8 mouse cellular contexts compared by ENCODE assay signal in the genomic region with DNA sequence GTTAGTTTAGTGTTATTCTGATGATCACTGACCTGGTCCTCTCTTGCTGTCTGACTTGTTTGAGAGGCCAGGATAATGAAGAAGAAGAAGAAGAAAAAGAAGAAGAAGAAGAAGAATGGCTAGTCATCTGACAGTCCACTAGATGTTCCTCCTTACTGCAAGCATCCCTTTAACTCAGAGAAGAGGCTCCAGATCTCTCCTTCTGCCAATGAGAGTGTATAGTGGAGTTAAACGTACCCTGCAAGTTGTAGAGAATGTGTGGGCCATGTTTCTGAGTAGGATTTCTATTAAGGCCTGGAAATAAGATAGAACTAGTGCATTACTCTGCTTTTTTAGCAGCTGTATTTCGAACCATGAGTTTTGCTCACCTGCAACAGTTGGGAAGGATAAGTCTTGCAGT. TPM values are rescaled to one million over a fixed set of nuclear protein-coding genes. Genes with fewer than 3 reads are reported as not detected.
A peak's percentile ranks its signal among the peaks of the same experiment; 100 is the strongest.
DNase-seq lines count a peak whose midpoint lies in the region; ATAC-seq and TF ChIP-seq lines count a peak whose summit lies in the region.

No protein-coding gene starts in this region.

- peaks cover 72% of the 10 kb centered on the region for H3K79me2 ChIP-seq in C2C12 (ENCODE audit: control insufficient read depth, insufficient read depth)

- peak overlapping the region; percentile 94 for H3K4me2 ChIP-seq in forebrain, embryonic 13.5 days
- peak overlapping the region; percentile 75 for H3K4me2 ChIP-seq in liver, embryonic 12.5 days

- intact Hi-C loops in gastrocnemius, adult 2 months (cut with DNase I): loop anchor here (5.0 kb wide), 1 partner anchor 190 kb away; no protein-coding TSS in a partner anchor

- no peaks in the 10 kb centered on the region for H3K9me3 ChIP-seq in forebrain, embryonic 13.5 days (replicated peaks)
- H3K9me3 ChIP-seq in liver, embryonic 12.5 days (replicated peaks): no peaks in the 10 kb centered on the region

- ATAC-seq in forebrain, embryonic 13.5 days: no peak
- ATAC-seq in liver, embryonic 12.5 days: no peak

- H3K9ac ChIP-seq in forebrain, embryonic 13.5 days: peak overlapping the region; percentile 100
- H3K9ac ChIP-seq in liver, embryonic 12.5 days: peak overlapping the region; percentile 100

- H3K27ac ChIP-seq in gastrocnemius, adult 2 months: peak overlapping the region; percentile 100
- H3K27ac ChIP-seq in forebrain, embryonic 13.5 days: no peak overlapping the region
- no peak overlapping the region; the same call in 1 of the 2 replicates for H3K27ac ChIP-seq in liver, embryonic 12.5 days

- no peaks in the 10 kb centered on the region for H3K27me3 ChIP-seq in C2C12 (ENCODE audit: control insufficient read depth, insufficient read depth, insufficient read length)
- H3K27me3 ChIP-seq in forebrain, embryonic 13.5 days: no peaks in the 10 kb centered on the region
- H3K27me3 ChIP-seq in liver, embryonic 12.5 days (replicated peaks): no peaks in the 10 kb centered on the region

- 49% methylated on average over 2 of the region's 2 CpGs for WGBS in forebrain, embryonic 13.5 days
- WGBS in liver, embryonic 12.5 days (ENCODE audit: insufficient replicate concordance): 50% methylated on average over 2 of the region's 2 CpGs

- H3K4me3 ChIP-seq in gastrocnemius, adult 2 months: peak overlapping the region; percentile 90
- H3K4me3 ChIP-seq in C2C12 (ENCODE audit: insufficient read depth, poor library complexity, severe bottlenecking): peak overlapping the region; percentile 98
- peak overlapping the region; percentile 97 for H3K4me3 ChIP-seq in forebrain, embryonic 13.5 days
- peak overlapping the region; percentile 100 for H3K4me3 ChIP-seq in liver, embryonic 12.5 days

- H3K36me3 ChIP-seq in C2C12 (ENCODE audit: control insufficient read depth, insufficient read depth): peaks cover 37% of the 10 kb centered on the region
- peaks cover 10% of the 10 kb centered on the region for H3K36me3 ChIP-seq in forebrain, embryonic 13.5 days (ENCODE audit: poor library complexity, severe bottlenecking)
- peaks cover 32% of the 10 kb centered on the region for H3K36me3 ChIP-seq in liver, embryonic 12.5 days

- peaks cover 37% of the 10 kb centered on the region for H3K4me1 ChIP-seq in forebrain, embryonic 13.5 days
- peaks cover 34% of the 10 kb centered on the region for H3K4me1 ChIP-seq in liver, embryonic 12.5 days

- H3K79me3 ChIP-seq in C2C12 (ENCODE audit: low read depth): peaks cover 63% of the 10 kb centered on the region

- DNase-seq in gastrocnemius, adult 2 months: no peak
- DNase-seq in gastrocnemius, adult 8-10 months (ENCODE audit: low spot score in 2 of 2): no peak
- DNase-seq in embryo, embryonic 9.5 days (ENCODE audit: extremely low spot score): no peak
- no peak for DNase-seq in gastrocnemius, postnatal 25 days
- DNase-seq in kidney, postnatal 36 days: no peak

- H3ac ChIP-seq in C2C12 (ENCODE audit: control insufficient read depth, insufficient read length, low read depth): peak overlapping the region; percentile 39

- TF ChIP-seq CTCF in gastrocnemius, adult 2 months (IDR thresholded peaks at IDR 0.05): no peak
- TF ChIP-seq CTCF in C2C12 (IDR thresholded peaks at IDR 0.05; ENCODE audit: control insufficient read depth, insufficient read depth, insufficient read length): no peak

TF ChIP-seq in C2C12, 6 proteins besides CTCF, POLR2A, EP300 and RAD21:
- TF ChIP-seq MAX (IDR thresholded peaks at IDR 0.05): no peak
- no peak for TF ChIP-seq MYOD1 (IDR thresholded peaks at IDR 0.05; ENCODE audit: control insufficient read depth, insufficient read length, low read depth)
- TF ChIP-seq USF1 (IDR thresholded peaks at IDR 0.05; ENCODE audit: low read depth): no peak
- TF ChIP-seq MYOG (IDR thresholded peaks at IDR 0.05; ENCODE audit: control insufficient read depth, extremely low read depth, insufficient read length): no peak
- TF ChIP-seq CEBPB (IDR thresholded peaks at IDR 0.05; ENCODE audit: low read depth): no peak
- TF ChIP-seq FOSL1 (IDR thresholded peaks at IDR 0.05; ENCODE audit: insufficient read depth, low read length, poor library complexity, severe bottlenecking): no peak

RNA-seq across cellular contexts. Expression of a gene that starts 2.5 kb away (rescaled TPM):
- 10 to 100 TPM; 37.8 to 39.5 TPM for total RNA-seq in gastrocnemius, adult 2 months (2021)
- 10 to 100 TPM; 38.2 to 52.3 (median 42.2) TPM for total RNA-seq in gastrocnemius, adult 8-10 months (2022)
- 19.2 TPM for polyA plus RNA-seq in C2C12 (2012; fragmentation: generic; extraction: Trizol)
- 19.9 and 20.7 TPM in 2 replicates for polyA plus RNA-seq in forebrain, embryonic 13.5 days (2015; fragmentation: Nextera tagmentation; extraction: Ambion mirVana)
- 11.8 and 13.4 TPM in 2 replicates for polyA plus RNA-seq in liver, embryonic 12.5 days (2016; fragmentation: Nextera tagmentation; extraction: Ambion mirVana)
- 10 to 100 TPM; 26.9 to 34.6 TPM for total RNA-seq in gastrocnemius, postnatal 25 days (2021)
